Comparison of ENCODE assay signal across 9 mouse cellular contexts in genomic region chr7:69992383-69993327, GRCm38 (mm10).
A peak's percentile ranks its signal among the peaks of the same experiment; 100 is the strongest.
DNase-seq lines count a peak whose midpoint lies in the region; ATAC-seq and TF ChIP-seq lines count a peak whose summit lies in the region.
"Had no signal": no experiment of that assay in that cellular context is flagged by ENCODE, and none has a peak within 500 bp of the region (broad histone marks: within the 10 kb centered on the region; RNA-seq: fewer than 3 reads in every experiment).

No protein-coding gene starts in this region.

- peak overlapping the region; percentile 4; the same call in 1 of the 2 replicates for H3K4me3 ChIP-seq in layer of hippocampus, adult 2 months
- peak overlapping the region; percentile 14; the same call in 1 of the 2 replicates for H3K4me3 ChIP-seq in forebrain, embryonic 11.5 days (ENCODE audit: low read depth, low read length)
- peak overlapping the region; percentile 14; the same call in 1 of the 2 replicates for H3K4me3 ChIP-seq in limb, embryonic 11.5 days (ENCODE audit: low read depth, low read length)
- no peak overlapping the region for H3K4me3 ChIP-seq in gastrocnemius, adult 2 months

- peak overlapping the region; percentile 44 for H3K4me2 ChIP-seq in forebrain, embryonic 11.5 days (ENCODE audit: low read depth, low read length, severe bottlenecking)
- peak overlapping the region; percentile 48 for H3K4me2 ChIP-seq in limb, embryonic 11.5 days (ENCODE audit: low read depth, severe bottlenecking)

- intact Hi-C loops in gastrocnemius, adult 2 months (cut with DNase I): no loop called here

- no peak for TF ChIP-seq CTCF in layer of hippocampus, adult 2 months (conservative IDR thresholded peaks at IDR 0.05)
- no peak for TF ChIP-seq CTCF in gastrocnemius, adult 2 months (IDR thresholded peaks at IDR 0.05)

- peaks cover 27% of the 10 kb centered on the region for H3K27me3 ChIP-seq in forebrain, embryonic 11.5 days (ENCODE audit: control insufficient read depth, insufficient read depth, low read length)
- H3K27me3 ChIP-seq in limb, embryonic 11.5 days (ENCODE audit: control insufficient read depth, insufficient read depth, low read length): no peaks in the 10 kb centered on the region

- H3K9ac ChIP-seq in forebrain, embryonic 11.5 days (ENCODE audit: low read length): peak overlapping the region; percentile 47
- H3K9ac ChIP-seq in limb, embryonic 11.5 days (ENCODE audit: low read length): no peak overlapping the region; the same call in 1 of the 2 replicates

- DNase-seq in layer of hippocampus, adult 2 months (ENCODE audit: low spot score in 2 of 2): no peak
- no peak for DNase-seq in layer of hippocampus, adult 11-12 months (ENCODE audit: low spot score)
- DNase-seq in forebrain, embryonic 11.5 days (ENCODE audit: low spot score): peak; percentile 62
- peak; percentile 24 for DNase-seq in limb, embryonic 11.5 days (ENCODE audit: low spot score)
- DNase-seq in retina, embryonic 14.5 days (ENCODE audit: low spot score): peak; percentile 52
- DNase-seq in cerebellum, postnatal 25 days: no peak
- DNase-seq in MN1 (ENCODE audit: low spot score): no peak
- no peak for DNase-seq in gastrocnemius, adult 2 months
- DNase-seq: cerebellum, adult 18-20 months had no signal

- 1% methylated on average over 21 of the region's 21 CpGs for WGBS in forebrain, embryonic 11.5 days
- 6% methylated on average over 21 of the region's 21 CpGs for WGBS in limb, embryonic 11.5 days

- no peak overlapping the region for H3K27ac ChIP-seq in layer of hippocampus, adult 2 months
- H3K27ac ChIP-seq in forebrain, embryonic 11.5 days (ENCODE audit: low read depth, low read length): peak overlapping the region; percentile 74
- H3K27ac ChIP-seq in limb, embryonic 11.5 days (replicated peaks; ENCODE audit: low read depth, low read length): no peak overlapping the region
- H3K27ac ChIP-seq in gastrocnemius, adult 2 months: no peak overlapping the region

- peak; percentile 59 for ATAC-seq in forebrain, embryonic 11.5 days (replicated peaks; ENCODE audit: low FRiP score)
- no peak for ATAC-seq in limb, embryonic 11.5 days (ENCODE audit: insufficient number of reproducible peaks, low FRiP score, low TSS enrichment, low read depth)

- peaks cover 15% of the 10 kb centered on the region; the same call in 1 of the 2 replicates for H3K4me1 ChIP-seq in forebrain, embryonic 11.5 days (replicated peaks; ENCODE audit: control insufficient read depth, insufficient read depth, low read length)
- H3K4me1 ChIP-seq in limb, embryonic 11.5 days (ENCODE audit: control insufficient read depth, insufficient read depth, low read length): peaks cover 15% of the 10 kb centered on the region

- no peaks in the 10 kb centered on the region for H3K9me3 ChIP-seq in forebrain, embryonic 11.5 days (ENCODE audit: control insufficient read depth, low read length)
- H3K9me3 ChIP-seq in limb, embryonic 11.5 days (ENCODE audit: control insufficient read depth, low read length): no peaks in the 10 kb centered on the region

- H3K36me3 ChIP-seq in forebrain, embryonic 11.5 days (ENCODE audit: control insufficient read depth, insufficient read depth, low read length): no peaks in the 10 kb centered on the region
- H3K36me3 ChIP-seq in limb, embryonic 11.5 days (ENCODE audit: control insufficient read depth, insufficient read depth, low read length): no peaks in the 10 kb centered on the region

Comparison
In these comparisons a context has a peak if more than half of its experiments do, and no peak if none do; other contexts are left out.
1. DNase-seq: peak in forebrain, embryonic 11.5 days (single experiment), limb, embryonic 11.5 days (single experiment) and retina, embryonic 14.5 days (single experiment); none in layer of hippocampus, adult 2 months (0 of 2), layer of hippocampus, adult 11-12 months (single experiment), cerebellum, postnatal 25 days (0 of 2), MN1 (single experiment) and gastrocnemius, adult 2 months (single experiment).